Mouse (Mus musculus): ENCODE results near the gene Hspa4.

- TF ChIP-seq CTCF (IDR thresholded peaks at IDR 0.05; ENCODE audit: insufficient read depth, low read depth, low read length) (no peak), POLR2A (IDR thresholded peaks at IDR 0.05; ENCODE audit: insufficient read depth, low read depth, low read length) (no peak)
These were observed 31.9 kb upstream of the Hspa4 start for GRCm38 (mm10) chr11:53332076-53332680.
